Mouse (Mus musculus) megakaryocyte, embryonic 14.5 days (primary cell): ENCODE results near the gene Ranbp1. TPM values are rescaled to one million over a fixed set of nuclear protein-coding genes. Genes with fewer than 3 reads are reported as not detected.
A peak's percentile ranks its signal among the peaks of the same experiment; 100 is the strongest.
"Not testable (repeated sequence)": the region's sequence is repeated elsewhere in the genome, so short reads cannot be mapped to it uniquely, and the experiment has no call there.

Experiments used
- H3K27me3 ChIP-seq: replicated peaks from 2 replicates; pipeline ENCODE3; 2012; ENCODE audit warnings: inconsistent platforms
- H3K36me3 ChIP-seq: replicated peaks from 2 replicates; pipeline ENCODE3; 2012; ENCODE audit warnings: low read length, inconsistent platforms, mixed read lengths
- H3K4me1 ChIP-seq: 2 replicates; pipeline ENCODE4 v1.6.1; 2012; ENCODE audit warnings: inconsistent platforms
- H3K4me3 ChIP-seq: replicated peaks from 2 replicates; pipeline ENCODE3; 2012; ENCODE audit warnings: moderate library complexity, mild to moderate bottlenecking, inconsistent platforms
- H3K9me3 ChIP-seq: 2 replicates; pipeline ENCODE4 v1.6.1; 2012; ENCODE audit warnings: inconsistent platforms
- FLI1 ChIP-seq: IDR thresholded peaks from 2 replicates; pipeline ENCODE4 v1.6.1; 2012; ENCODE audit warnings: low read length, inconsistent platforms, mixed read lengths
- GATA1 ChIP-seq: IDR thresholded peaks from 3 replicates; pipeline ENCODE4 v1.6.1; 2012; ENCODE audit warnings: mixed read lengths, low read length, inconsistent platforms, borderline replicate concordance
- polyA plus RNA-seq: library from polyadenylated mRNA; stranded (reverse); fragments of >175 nt; gene quantifications from 2 replicates; pipeline ENCODE4 v1.2.3, GENCODE M21; 2012; ENCODE audit warnings: low replicate concordance; ENCODE audit not compliant: insufficient read depth

Ranbp1 gene
- polyA plus RNA-seq, 1 experiment: 648 TPM

- Histone ChIP-seq H3K27me3 (peaks cover 73% of the 10 kb centered on the region), H3K36me3 (no peaks in the 10 kb centered on the region), H3K4me3 (peak overlapping the region; percentile 54), H3K4me1 (peaks cover 43% of the 10 kb centered on the region), H3K9me3 (no peaks in the 10 kb centered on the region)
- TF ChIP-seq FLI1: no peak
- no peak for TF ChIP-seq GATA1
Measured at GRCm38 (mm10) chr16:18210701-18211416, 37.7 kb downstream of the Ranbp1 start.

- no peak overlapping the region for H3K4me3 ChIP-seq
- H3K27me3 ChIP-seq: peaks cover 86% of the 10 kb centered on the region
- peaks cover 41% of the 10 kb centered on the region for H3K4me1 ChIP-seq
- H3K9me3 ChIP-seq: no peaks in the 10 kb centered on the region
- H3K36me3 ChIP-seq: no peaks in the 10 kb centered on the region
- TF ChIP-seq FLI1: no peak
- TF ChIP-seq GATA1: no peak
Measured at GRCm38 (mm10) chr16:18203430-18204091, 45.0 kb downstream of the Ranbp1 start.

- Histone ChIP-seq H3K4me1 (peaks cover 37% of the 10 kb centered on the region), H3K27me3 (peaks cover 91% of the 10 kb centered on the region), H3K4me3 (no peak overlapping the region), H3K36me3 (no peaks in the 10 kb centered on the region), H3K9me3 (no peaks in the 10 kb centered on the region)
- TF ChIP-seq FLI1 (no peak), GATA1 (no peak)
Measured at GRCm38 (mm10) chr16:18202061-18202460, 46.5 kb downstream of the Ranbp1 start.

GRCm38 (mm10) chr16:18201620-18202019 is 46.9 kb downstream of the Ranbp1 start:
- H3K4me1 ChIP-seq: peaks cover 33% of the 10 kb centered on the region
- no peak for TF ChIP-seq GATA1
- no peak for TF ChIP-seq FLI1
- no peaks in the 10 kb centered on the region for H3K36me3 ChIP-seq
- H3K4me3 ChIP-seq: no peak overlapping the region
- peaks cover 91% of the 10 kb centered on the region for H3K27me3 ChIP-seq
- H3K9me3 ChIP-seq: no peaks in the 10 kb centered on the region

GRCm38 (mm10) chr16:18200062-18200461 is 48.5 kb downstream of the Ranbp1 start:
- TF ChIP-seq GATA1 (no peak), FLI1 (no peak)

GRCm38 (mm10) chr16:18198365-18199098 is 50.0 kb downstream of the Ranbp1 start:
- H3K27me3 ChIP-seq: peaks cover 87% of the 10 kb centered on the region
- no peak overlapping the region for H3K4me3 ChIP-seq
- H3K4me1 ChIP-seq: peaks cover 43% of the 10 kb centered on the region
- TF ChIP-seq GATA1 (no peak), FLI1 (no peak)
- no peaks in the 10 kb centered on the region for H3K36me3 ChIP-seq
- H3K9me3 ChIP-seq: no peaks in the 10 kb centered on the region

More at GRCm38 (mm10) chr16:18200062-18200461, 48.5 kb downstream of the Ranbp1 start:
- no peaks in the 10 kb centered on the region for H3K36me3 ChIP-seq
- peaks cover 34% of the 10 kb centered on the region for H3K4me1 ChIP-seq
- H3K27me3 ChIP-seq: peaks cover 88% of the 10 kb centered on the region
- peak overlapping the region; percentile 11 for H3K4me3 ChIP-seq
- H3K9me3 ChIP-seq: no peaks in the 10 kb centered on the region

GRCm38 (mm10) chr16:18197881-18198280 is 50.7 kb downstream of the Ranbp1 start:
- H3K4me1 ChIP-seq: peaks cover 43% of the 10 kb centered on the region
- H3K27me3 ChIP-seq: peaks cover 89% of the 10 kb centered on the region
- H3K9me3 ChIP-seq: no peaks in the 10 kb centered on the region
- no peak for TF ChIP-seq GATA1
- TF ChIP-seq FLI1: no peak
- no peak overlapping the region for H3K4me3 ChIP-seq
- no peaks in the 10 kb centered on the region for H3K36me3 ChIP-seq

GRCm38 (mm10) chr16:18195561-18195960 is 53.0 kb downstream of the Ranbp1 start:
- Histone ChIP-seq H3K4me1 (peaks cover 32% of the 10 kb centered on the region), H3K27me3 (peaks cover 83% of the 10 kb centered on the region)
- not testable (repeated sequence) for H3K36me3 ChIP-seq, H3K4me3 ChIP-seq, H3K9me3 ChIP-seq

- H3K4me1 ChIP-seq: peaks cover 30% of the 10 kb centered on the region
- TF ChIP-seq FLI1: no peak
- TF ChIP-seq GATA1: no peak
- H3K36me3 ChIP-seq: no peaks in the 10 kb centered on the region
- no peak overlapping the region for H3K4me3 ChIP-seq
- H3K27me3 ChIP-seq: peaks cover 79% of the 10 kb centered on the region
- H3K9me3 ChIP-seq: peaks cover 4% of the 10 kb centered on the region; the same call in 1 of the 2 replicates
Measured at GRCm38 (mm10) chr16:18195068-18195467, 53.5 kb downstream of the Ranbp1 start.
